ENCODE assay signal across 8 mouse cellular contexts in the genomic region with DNA sequence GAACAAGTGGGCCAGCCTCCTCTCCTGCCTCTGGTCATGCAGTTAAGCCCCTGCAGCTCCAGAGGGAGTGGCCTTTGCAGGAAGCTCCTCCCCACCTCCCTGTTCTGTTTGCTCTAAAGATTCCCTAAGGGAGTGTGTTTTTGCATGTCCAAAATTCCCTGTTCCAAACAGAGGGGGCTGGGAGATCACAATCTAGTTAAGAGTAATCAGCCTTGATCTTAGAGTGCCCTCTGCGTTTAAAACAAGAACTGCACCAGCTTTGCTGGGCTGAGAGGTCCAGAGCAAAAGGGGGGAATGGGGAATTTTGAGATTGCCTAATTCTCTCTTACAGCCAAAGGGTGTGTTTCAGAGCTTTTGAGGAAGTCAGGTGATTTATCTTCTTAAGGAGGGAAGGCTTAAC. TPM values are rescaled to one million over a fixed set of nuclear protein-coding genes. Genes with fewer than 3 reads are reported as not detected.
DNase-seq lines count a peak whose midpoint lies in the region; ATAC-seq and TF ChIP-seq lines count a peak whose summit lies in the region.
"Not testable (repeated sequence)": the region's sequence is repeated elsewhere in the genome, so short reads cannot be mapped to it uniquely, and the experiment has no call there.

A gene (minus strand): TSS at position 76 of the 400 bp plus-strand sequence.

- H3K4me1 ChIP-seq in MEL (ENCODE audit: control insufficient read depth in 1 of 2, insufficient read depth in 2 of 2, low read length in 2 of 2); cerebellum, adult 2 months (ENCODE audit: control insufficient read depth, insufficient read depth, low read length); liver, embryonic 15.5 days (replicated peaks): not testable (repeated sequence)

- H3K27me3 ChIP-seq in MEL (ENCODE audit: control insufficient read depth in 1 of 2, insufficient read depth in 2 of 2, low read length in 2 of 2); cerebellum, adult 2 months (ENCODE audit: control insufficient read depth, insufficient read depth, low read length); liver, embryonic 15.5 days: not testable (repeated sequence)

- H3K4me3 ChIP-seq in MEL (ENCODE audit: control insufficient read depth in 1 of 2, insufficient read depth in 1 of 2, low read depth in 2 of 2, low read length in 2 of 2); cerebellum, adult 2 months (replicated peaks; ENCODE audit: insufficient read depth, low read depth, low read length): not testable (repeated sequence)
- peak within 1 kb of the TSS; percentile 8; the same call in 1 of the 2 replicates for H3K4me3 ChIP-seq in liver, embryonic 15.5 days (replicated peaks)

- peak; percentile 15 for TF ChIP-seq RAD21 in MEL (IDR thresholded peaks at IDR 0.05; ENCODE audit: low read depth, low read length)

- 11% methylated on average over 1 of the region's 1 CpGs for WGBS in cerebellum, adult 2 months
- 0% methylated on average over 1 of the region's 1 CpGs for WGBS in large intestine, adult 2 months
- WGBS in liver, embryonic 15.5 days (ENCODE audit: insufficient replicate concordance), result 0% methylated on average over 1 of the region's 1 CpGs

- not testable (repeated sequence) for H3K79me2 ChIP-seq in MEL (ENCODE audit: control insufficient read depth, insufficient read depth, low read length, poor library complexity)

- H3K4me2 ChIP-seq in liver, embryonic 15.5 days, result peak within 1 kb of the TSS; percentile 27

- peak; percentile 14 to 36 (median 20); a peak in 4 of 6 replicates for TF ChIP-seq CTCF in MEL (IDR thresholded peaks at IDR 0.05 in 2 of 3, conservative IDR thresholded peaks at IDR 0.05 in 1 of 3; ENCODE audit: control insufficient read depth in 1 of 3, insufficient read depth in 1 of 3, low read depth in 2 of 3, low read length in 3 of 3, poor library complexity in 1 of 3, severe bottlenecking in 1 of 3)
- TF ChIP-seq CTCF in cerebellum, adult 2 months (IDR thresholded peaks at IDR 0.05; ENCODE audit: borderline replicate concordance, insufficient read depth, low read depth, low read length), result peak; percentile 53; the same call in 1 of the 2 replicates

- not testable (repeated sequence) for TF ChIP-seq EP300 in MEL (IDR thresholded peaks at IDR 0.05; ENCODE audit: low read depth in 1 of 2, low read length in 2 of 2)

- peak; percentile 44 for DNase-seq in MEL (ENCODE audit: low read depth, low spot score)
- peak; percentile 13 to 25 for DNase-seq in cerebellum, adult 2 months
- DNase-seq in forelimb bud, embryonic 11.5 days (ENCODE audit: low read depth, low spot score), result peak; percentile 24
- peak; percentile 52 for DNase-seq in heart, postnatal 4 days
- peak; percentile 8 for DNase-seq in large intestine, adult 2 months (ENCODE audit: low read depth, low spot score)
- peak; percentile 23 for DNase-seq in ovary, adult 18-20 months (ENCODE audit: low spot score)
- DNase-seq in thymus, postnatal 14 days, result peak; percentile 5

- H3K36me3 ChIP-seq in MEL (ENCODE audit: control insufficient read depth in 1 of 2, insufficient read depth in 2 of 2, low read length in 2 of 2); liver, embryonic 15.5 days (replicated peaks): not testable (repeated sequence)

- peak; percentile 74 for ATAC-seq in liver, embryonic 15.5 days (ENCODE audit: insufficient read depth)

- not testable (repeated sequence) for TF ChIP-seq POLR2A in MEL (IDR thresholded peaks at IDR 0.05; ENCODE audit: control insufficient read depth in 1 of 2, insufficient read depth in 1 of 2, low read depth in 1 of 2, low read length in 2 of 2, poor library complexity in 1 of 2); cerebellum, adult 2 months (IDR thresholded peaks at IDR 0.05; ENCODE audit: borderline replicate concordance, insufficient read depth, low read length)

- not testable (repeated sequence) for H3K9ac ChIP-seq in MEL (ENCODE audit: control insufficient read depth, low read depth, low read length, poor library complexity, severe bottlenecking); liver, embryonic 15.5 days

- not testable (repeated sequence) for H3K27ac ChIP-seq in MEL (ENCODE audit: control insufficient read depth, low read depth, low read length); cerebellum, adult 2 months (ENCODE audit: insufficient read depth, low read length); liver, embryonic 15.5 days (replicated peaks)

- H3K9me3 ChIP-seq in MEL (replicated peaks; ENCODE audit: insufficient read depth, low read length); liver, embryonic 15.5 days (replicated peaks): not testable (repeated sequence)

RNA-seq across cellular contexts. Expression of the gene that starts here (rescaled TPM):
- total RNA-seq in MEL (2012; rRNA removed), result 0.36 and 0.46 TPM in 2 replicates
- polyA plus RNA-seq in MEL (2012; ENCODE audit: insufficient read depth in 1 of 2, insufficient read length in 2 of 2, low read depth in 1 of 2, low replicate concordance in 2 of 2, missing spikeins in 1 of 2), result 1 to 10 TPM in 1 of 2 experiments, not detected in 1; 1.5 TPM
- 1.2 and 1.3 TPM in 2 replicates for polyA plus RNA-seq in cerebellum, adult 2 months (2012; rRNA removed)
- total RNA-seq in heart, postnatal 4 days (2021), result 1 to 10 TPM; 7.9 to 9.1 TPM
- polyA plus RNA-seq in large intestine, adult 2 months (2012; rRNA removed), result 31.4 and 47.1 TPM in 2 replicates
- 47.0 and 59.5 TPM in 2 replicates for polyA plus RNA-seq in liver, embryonic 15.5 days (2015; fragmentation: Nextera tagmentation; extraction: Ambion mirVana)

Comparison
In these comparisons a context has a peak if more than half of its experiments do, and no peak if none do; other contexts are left out.
1. RNA of the gene that starts here (polyA plus RNA-seq): 47.0 to 59.5 TPM in liver, embryonic 15.5 days and 31.4 to 47.1 TPM in large intestine, adult 2 months; 1.5 TPM in MEL and 1.2 to 1.3 TPM in cerebellum, adult 2 months; every median in the first group is over 10 times any median in the second.
2. Peak in every context shown above with its lines, with median percentiles within 50 percentile points of each other: DNase-seq.